Mouse (Mus musculus) cerebellum, postnatal 25 days (tissue): ENCODE data around the gene Rab28.
A peak's percentile ranks its signal among the peaks of the same experiment; 100 is the strongest.
"Not testable (repeated sequence)": the region's sequence is repeated elsewhere in the genome, so short reads cannot be mapped to it uniquely, and the experiment has no call there.

Experiments
- DNase-seq, 2 experiments: peaks; one replicate each; pipeline ENCODE4 v3.0.0; 2021; ENCODE audit warnings: mixed read lengths in 2 of 2

Gene Rab28

GRCm38 (mm10) chr5:41708051-41708630 lies at the start of gene Rab28:
Gene Rab28 (minus strand): TSS chr5:41708157.
- peak; percentile 95 to 97 for DNase-seq

- DNase-seq: no peak
These were observed 49.4 kb upstream of the Rab28 start for GRCm38 (mm10) chr5:41757338-41757737.

- no peak for DNase-seq
These were observed 48.4 kb upstream of the Rab28 start for GRCm38 (mm10) chr5:41756396-41756795.

- no peak for DNase-seq
These were observed 47.5 kb upstream of the Rab28 start for GRCm38 (mm10) chr5:41755373-41755960.

- no peak for DNase-seq
These were observed 46.9 kb upstream of the Rab28 start for GRCm38 (mm10) chr5:41754836-41755235.

GRCm38 (mm10) chr5:41754226-41754775 lies 46.3 kb upstream of the Rab28 start:
- no peak for DNase-seq

- DNase-seq: no peak
These were observed 44.8 kb upstream of the Rab28 start for GRCm38 (mm10) chr5:41752721-41753120.

- DNase-seq: no peak
These were observed 37.2 kb upstream of the Rab28 start for GRCm38 (mm10) chr5:41744898-41745780.

- DNase-seq: no peak
These were observed 36.3 kb upstream of the Rab28 start for GRCm38 (mm10) chr5:41744234-41744633.

- DNase-seq: no peak
These were observed 30.9 kb upstream of the Rab28 start for GRCm38 (mm10) chr5:41738817-41739216.

GRCm38 (mm10) chr5:41737039-41737438 lies 29.1 kb upstream of the Rab28 start:
- no peak for DNase-seq

- DNase-seq: no peak
These were observed 19.1 kb upstream of the Rab28 start for GRCm38 (mm10) chr5:41727017-41727416.

GRCm38 (mm10) chr5:41725573-41725972 lies 17.6 kb upstream of the Rab28 start:
- no peak for DNase-seq

- DNase-seq: peak; percentile 59 to 81
These were observed 592 bp downstream of the Rab28 start for GRCm38 (mm10) chr5:41707115-41708015.

- no peak for DNase-seq
These were observed 1.2 kb downstream of the Rab28 start for GRCm38 (mm10) chr5:41706777-41707114.

- not testable (repeated sequence) for DNase-seq
These were observed 6.9 kb downstream of the Rab28 start for GRCm38 (mm10) chr5:41701085-41701484.

GRCm38 (mm10) chr5:41697958-41698357 lies 10.0 kb downstream of the Rab28 start:
- no peak for DNase-seq

- no peak for DNase-seq
These were observed 22.9 kb downstream of the Rab28 start for GRCm38 (mm10) chr5:41685016-41685415.

- DNase-seq: no peak
These were observed 24.0 kb downstream of the Rab28 start for GRCm38 (mm10) chr5:41683976-41684375.

GRCm38 (mm10) chr5:41666012-41666411 lies 41.9 kb downstream of the Rab28 start:
- DNase-seq: no peak

- DNase-seq: no peak
These were observed 71.2 kb downstream of the Rab28 start for GRCm38 (mm10) chr5:41636793-41637192.
